Mouse (Mus musculus): ENCODE measurements around the gene Abcg5. TPM values are rescaled to one million over a fixed set of nuclear protein-coding genes. Genes with fewer than 3 reads are reported as not detected.

The Abcg5 gene
- total RNA-seq, 2 experiments from 2014 or later: not detected

GRCm38 (mm10) chr17:84687994-84688393 lies 5.2 kb upstream of the Abcg5 start:
- DNase-seq (ENCODE audit: low spot score in 2 of 2): no peak

GRCm38 (mm10) chr17:84685286-84685685 lies 2.5 kb upstream of the Abcg5 start:
- DNase-seq (ENCODE audit: low spot score in 2 of 2): no peak

GRCm38 (mm10) chr17:84684284-84684683 lies 1.5 kb upstream of the Abcg5 start:
- DNase-seq (ENCODE audit: low spot score in 2 of 2): no peak

GRCm38 (mm10) chr17:84681670-84682069 lies 1.1 kb downstream of the Abcg5 start:
- no peak for DNase-seq (ENCODE audit: low spot score in 2 of 2)

GRCm38 (mm10) chr17:84677595-84677994 lies 5.2 kb downstream of the Abcg5 start:
- no peak for DNase-seq (ENCODE audit: low spot score in 2 of 2)

- DNase-seq (ENCODE audit: low spot score in 2 of 2): peak in 1 of 2 experiments; percentile 30
Measured at GRCm38 (mm10) chr17:84675951-84676366, 6.9 kb downstream of the Abcg5 start, which contains the start of gene Abcg8. Gene Abcg8, plus strand, starts transcription at chr17:84676302.

- DNase-seq (ENCODE audit: low spot score in 2 of 2): no peak
Measured at GRCm38 (mm10) chr17:84675204-84675603, 7.6 kb downstream of the Abcg5 start.

GRCm38 (mm10) chr17:84674048-84674447 lies 8.8 kb downstream of the Abcg5 start:
- no peak for DNase-seq (ENCODE audit: low spot score in 2 of 2)

- DNase-seq (ENCODE audit: low spot score in 2 of 2): no peak
Measured at GRCm38 (mm10) chr17:84672376-84673369, 10.1 kb downstream of the Abcg5 start.

- no peak for DNase-seq (ENCODE audit: low spot score in 2 of 2)
Measured at GRCm38 (mm10) chr17:84667848-84668247, 15.0 kb downstream of the Abcg5 start.

- no peak for DNase-seq (ENCODE audit: low spot score in 2 of 2)
Measured at GRCm38 (mm10) chr17:84665691-84666090, 17.1 kb downstream of the Abcg5 start.

- DNase-seq (ENCODE audit: low spot score in 2 of 2): no peak
Measured at GRCm38 (mm10) chr17:84665053-84665452, 17.8 kb downstream of the Abcg5 start.

- no peak for DNase-seq (ENCODE audit: low spot score in 2 of 2)
Measured at GRCm38 (mm10) chr17:84658951-84659350, 23.9 kb downstream of the Abcg5 start.

- no peak for DNase-seq (ENCODE audit: low spot score in 2 of 2)
Measured at GRCm38 (mm10) chr17:84658195-84658594, 24.6 kb downstream of the Abcg5 start.

- no peak for DNase-seq (ENCODE audit: low spot score in 2 of 2)
Measured at GRCm38 (mm10) chr17:84657782-84658181, 25.0 kb downstream of the Abcg5 start.

GRCm38 (mm10) chr17:84657422-84657732 lies 25.4 kb downstream of the Abcg5 start:
- no peak for DNase-seq (ENCODE audit: low spot score in 2 of 2)

GRCm38 (mm10) chr17:84656653-84657421 lies 26.0 kb downstream of the Abcg5 start:
- DNase-seq (ENCODE audit: low spot score in 2 of 2): no peak

GRCm38 (mm10) chr17:84656205-84656604 lies 26.6 kb downstream of the Abcg5 start:
- DNase-seq (ENCODE audit: low spot score in 2 of 2): no peak

- no peak for DNase-seq (ENCODE audit: low spot score in 2 of 2)
Measured at GRCm38 (mm10) chr17:84653544-84653943, 29.3 kb downstream of the Abcg5 start.

GRCm38 (mm10) chr17:84650302-84651017 lies 32.4 kb downstream of the Abcg5 start:
- no peak for DNase-seq (ENCODE audit: low spot score in 2 of 2)

GRCm38 (mm10) chr17:84647630-84648029 lies 35.2 kb downstream of the Abcg5 start:
- DNase-seq (ENCODE audit: low spot score in 2 of 2): no peak
